Mouse (Mus musculus): ENCODE measurements around the gene Kcnj14. TPM values are rescaled to one million over a fixed set of nuclear protein-coding genes. Genes with fewer than 3 reads are reported as not detected.

Kcnj14 gene
- 0.11 and 0.32 TPM in 2 replicates for polyA plus RNA-seq (2015; fragmentation: Nextera tagmentation; extraction: Ambion mirVana)

- 60% methylated on average over 7 of the region's 7 CpGs for WGBS (ENCODE audit: insufficient replicate concordance)
- Histone ChIP-seq H3K27ac (ENCODE audit: low read depth) (no peak within 1 kb of the TSS), H3K27me3 (ENCODE audit: insufficient read depth, low read length) (0 out of 2 replicates have a peak, but pooled peaks cover 2% of the 10 kb centered on the region), H3K4me1 (ENCODE audit: insufficient read depth) (peaks cover under 1% of the 10 kb centered on the region), H3K4me3 (ENCODE audit: low read depth, low read length) (no peak within 1 kb of the TSS), H3K4me2 (ENCODE audit: low read depth, low read length) (no peak within 1 kb of the TSS), H3K9me3 (ENCODE audit: low read length) (no peaks in the 10 kb centered on the region), H3K9ac (replicated peaks) (no peak within 1 kb of the TSS), H3K36me3 (replicated peaks; ENCODE audit: insufficient read depth, low read length) (peaks cover 31% of the 10 kb centered on the region)
- TF ChIP-seq CTCF (IDR thresholded peaks at IDR 0.05; ENCODE audit: low read depth) (no peak), EP300 (IDR thresholded peaks at IDR 0.05; ENCODE audit: low read depth) (no peak)
- ATAC-seq: no peak; the same call in 1 of the 2 replicates
- no peak for DNase-seq
Measured at GRCm38 (mm10) chr7:45824598-45824997, at the start of gene Kcnj14. TSS of gene Kcnj14 (minus strand) at chr7:45824782.

GRCm38 (mm10) chr7:45873061-45873947 lies 48.7 kb upstream of the Kcnj14 start:
- TF ChIP-seq CTCF (IDR thresholded peaks at IDR 0.05; ENCODE audit: low read depth) (peak; percentile 51), EP300 (IDR thresholded peaks at IDR 0.05; ENCODE audit: low read depth) (no peak)
- Histone ChIP-seq H3K4me2 (ENCODE audit: low read depth, low read length) (peak overlapping the region; percentile 86), H3K4me1 (ENCODE audit: insufficient read depth) (peaks cover 13% of the 10 kb centered on the region), H3K9ac (replicated peaks) (peak overlapping the region; percentile 95), H3K36me3 (replicated peaks; ENCODE audit: insufficient read depth, low read length) (peaks cover 30% of the 10 kb centered on the region), H3K27me3 (ENCODE audit: insufficient read depth, low read length) (peaks cover 35% of the 10 kb centered on the region), H3K9me3 (ENCODE audit: low read length) (no peaks in the 10 kb centered on the region), H3K27ac (ENCODE audit: low read depth) (peak overlapping the region; percentile 96), H3K4me3 (ENCODE audit: low read depth, low read length) (peak overlapping the region; percentile 92)
- ATAC-seq (peak; percentile 73), DNase-seq (peak; percentile 69)
- WGBS (ENCODE audit: insufficient replicate concordance): 1% methylated on average over 28 of the region's 28 CpGs

- peak; percentile 84 for ATAC-seq
- peaks cover 30% of the 10 kb centered on the region for H3K36me3 ChIP-seq (replicated peaks; ENCODE audit: insufficient read depth, low read length)
- under 1% methylated on average over 17 of the region's 18 CpGs for WGBS (ENCODE audit: insufficient replicate concordance)
Measured at GRCm38 (mm10) chr7:45872624-45873023, 48.0 kb upstream of the Kcnj14 start, which contains the start of gene Kdelr1. TSS of gene Kdelr1 (plus strand) at chr7:45872772.

GRCm38 (mm10) chr7:45870282-45871058 lies 45.9 kb upstream of the Kcnj14 start:
- peaks cover 11% of the 10 kb centered on the region; the same call in 1 of the 2 replicates for H3K36me3 ChIP-seq (replicated peaks; ENCODE audit: insufficient read depth, low read length)
- peaks cover 55% of the 10 kb centered on the region for H3K27me3 ChIP-seq (ENCODE audit: insufficient read depth, low read length)
- H3K9me3 ChIP-seq (ENCODE audit: low read length): no peaks in the 10 kb centered on the region
- H3K4me1 ChIP-seq (ENCODE audit: insufficient read depth): peaks cover 17% of the 10 kb centered on the region
- H3K4me2 ChIP-seq (ENCODE audit: low read depth, low read length): no peak overlapping the region
- no peak for ATAC-seq
- no peak overlapping the region for H3K4me3 ChIP-seq (ENCODE audit: low read depth, low read length)
- peak; percentile 23 for DNase-seq
- H3K9ac ChIP-seq (replicated peaks): no peak overlapping the region
- no peak overlapping the region for H3K27ac ChIP-seq (ENCODE audit: low read depth)
- 2% methylated on average over 28 of the region's 30 CpGs for WGBS (ENCODE audit: insufficient replicate concordance)
- TF ChIP-seq CTCF (IDR thresholded peaks at IDR 0.05; ENCODE audit: low read depth): no peak

More at GRCm38 (mm10) chr7:45872624-45873023, 48.0 kb upstream of the Kcnj14 start, which contains the start of gene Kdelr1:
- no peaks in the 10 kb centered on the region for H3K9me3 ChIP-seq (ENCODE audit: low read length)
- peak; percentile 92 for DNase-seq
- H3K4me1 ChIP-seq (ENCODE audit: insufficient read depth): peaks cover 13% of the 10 kb centered on the region
- peak; percentile 99 for TF ChIP-seq CTCF (IDR thresholded peaks at IDR 0.05; ENCODE audit: low read depth)
- no peak for TF ChIP-seq EP300 (IDR thresholded peaks at IDR 0.05; ENCODE audit: low read depth)
- peaks cover 42% of the 10 kb centered on the region for H3K27me3 ChIP-seq (ENCODE audit: insufficient read depth, low read length)
- peak within 1 kb of the TSS; percentile 96 for H3K27ac ChIP-seq (ENCODE audit: low read depth)
- peak within 1 kb of the TSS; percentile 92 for H3K4me3 ChIP-seq (ENCODE audit: low read depth, low read length)
- H3K9ac ChIP-seq (replicated peaks): peak within 1 kb of the TSS; percentile 95
- peak within 1 kb of the TSS; percentile 86 for H3K4me2 ChIP-seq (ENCODE audit: low read depth, low read length)

- Histone ChIP-seq H3K9ac (replicated peaks) (no peak overlapping the region), H3K4me3 (ENCODE audit: low read depth, low read length) (no peak overlapping the region), H3K9me3 (ENCODE audit: low read length) (no peaks in the 10 kb centered on the region), H3K36me3 (replicated peaks; ENCODE audit: insufficient read depth, low read length) (peaks cover 6% of the 10 kb centered on the region; the same call in 1 of the 2 replicates), H3K27ac (ENCODE audit: low read depth) (no peak overlapping the region), H3K4me1 (ENCODE audit: insufficient read depth) (peaks cover 16% of the 10 kb centered on the region), H3K27me3 (ENCODE audit: insufficient read depth, low read length) (peaks cover 55% of the 10 kb centered on the region), H3K4me2 (ENCODE audit: low read depth, low read length) (no peak overlapping the region)
- DNase-seq: peak; percentile 28
- ATAC-seq: no peak
- TF ChIP-seq CTCF (IDR thresholded peaks at IDR 0.05; ENCODE audit: low read depth) (no peak), EP300 (IDR thresholded peaks at IDR 0.05; ENCODE audit: low read depth) (no peak)
- 4% methylated on average over 8 of the region's 14 CpGs for WGBS (ENCODE audit: insufficient replicate concordance)
Measured at GRCm38 (mm10) chr7:45869787-45870186, 45.2 kb upstream of the Kcnj14 start.
